Mouse (Mus musculus) liver, adult 2 months (tissue): ENCODE results near the gene Mterf1b.
"Not testable (repeated sequence)": the region's sequence is repeated elsewhere in the genome, so short reads cannot be mapped to it uniquely, and the experiment has no call there.

Experiments used
- CTCF ChIP-seq: fragments of 200-500 bp; IDR thresholded peaks from 2 replicates; pipeline ENCODE4 v1.5.1; 2011; ENCODE audit warnings: low read depth, low read length, control low read depth
- POLR2A ChIP-seq: fragments of 200-500 bp; IDR thresholded peaks from 2 replicates; pipeline ENCODE4 v1.6.1; 2011; ENCODE audit warnings: low read length, control low read depth; ENCODE audit not compliant: insufficient read depth; ENCODE audit errors: extremely low read depth

DNA sequence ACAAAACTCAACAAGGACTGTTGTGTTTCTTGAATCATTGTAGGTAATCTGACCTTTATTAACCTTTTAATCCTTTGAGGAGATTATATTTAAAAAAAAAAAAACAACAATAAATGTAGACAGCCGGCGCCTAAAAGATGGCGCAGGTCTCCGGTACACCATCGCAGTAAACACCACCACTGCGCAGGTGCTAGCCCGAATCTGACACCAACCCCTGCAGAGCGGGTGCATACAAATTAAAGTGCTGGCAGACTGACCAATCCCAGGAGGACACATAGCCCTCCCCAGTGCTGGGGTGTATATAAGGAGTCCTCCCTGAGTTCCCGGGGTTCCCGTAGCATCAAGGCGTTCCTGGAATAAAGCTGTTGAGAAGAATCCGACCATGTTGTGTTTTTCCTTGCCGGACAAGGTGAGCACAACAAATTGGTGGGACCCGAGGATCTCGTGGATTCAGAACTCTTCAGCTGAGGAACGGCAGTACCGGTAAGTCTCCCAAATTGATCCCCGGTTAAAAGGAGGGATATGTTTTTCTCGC lies 10.2 kb downstream of the Mterf1b start:
- TF ChIP-seq CTCF, POLR2A: not testable (repeated sequence)
